Mouse (Mus musculus) thymus, adult 2 months (tissue): Measurements from ENCODE around the gene Pptc7.

Source experiments
- CTCF ChIP-seq: fragments of 200-500 bp; IDR thresholded peaks from 2 replicates; pipeline ENCODE4 v1.5.1; 2012; ENCODE audit warnings: mild to moderate bottlenecking, control low read depth, low read length, moderate library complexity, borderline replicate concordance; ENCODE audit not compliant: control insufficient read depth, poor library complexity, insufficient read depth; ENCODE audit errors: extremely low read depth
- POLR2A ChIP-seq: fragments of 200-500 bp; IDR thresholded peaks from 2 replicates; pipeline ENCODE4 v1.6.1; 2012; ENCODE audit warnings: mild to moderate bottlenecking, low read length, control low read depth, moderate library complexity; ENCODE audit not compliant: control insufficient read depth, poor library complexity, insufficient read depth; ENCODE audit errors: extremely low read depth

DNA sequence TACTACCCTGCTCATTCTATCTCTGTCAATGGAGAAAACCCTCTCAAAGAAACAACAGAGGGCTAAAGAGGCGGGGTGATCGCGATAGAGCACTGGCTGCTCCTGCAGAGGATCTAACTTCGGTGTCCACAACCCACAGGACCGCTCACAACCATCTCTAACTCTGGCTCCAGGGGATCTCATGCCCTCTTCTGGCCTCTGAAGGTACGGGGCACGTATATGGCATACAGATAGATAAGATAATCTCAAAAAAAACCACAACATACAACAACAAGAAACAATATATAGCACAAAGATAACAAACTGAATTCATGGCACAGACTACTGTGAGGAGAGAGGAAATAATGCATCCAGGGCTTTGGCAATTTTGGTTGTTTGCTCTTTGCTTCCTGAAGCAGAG, 22.1 kb upstream of the Pptc7 start:
- no peak for TF ChIP-seq POLR2A
- no peak for TF ChIP-seq CTCF
